Mouse (Mus musculus): ENCODE measurements around the gene Nmnat3.

Gene Nmnat3

GRCm38 (mm10) chr9:98354919-98355318, 67.7 kb downstream of the Nmnat3 start:
- no peak for DNase-seq (ENCODE audit: low spot score in 2 of 2)

- DNase-seq (ENCODE audit: low spot score in 2 of 2), result no peak
Measured at GRCm38 (mm10) chr9:98361047-98361446, 73.8 kb downstream of the Nmnat3 start.

- no peak for DNase-seq (ENCODE audit: low spot score in 2 of 2)
Measured at GRCm38 (mm10) chr9:98366075-98366474, 78.8 kb downstream of the Nmnat3 start.

- DNase-seq (ENCODE audit: low spot score in 2 of 2), result no peak
Measured at GRCm38 (mm10) chr9:98367333-98367962, 80.2 kb downstream of the Nmnat3 start.

- DNase-seq (ENCODE audit: low spot score in 2 of 2), result no peak
Measured at GRCm38 (mm10) chr9:98369707-98370106, 82.5 kb downstream of the Nmnat3 start.

GRCm38 (mm10) chr9:98373358-98373757, 86.1 kb downstream of the Nmnat3 start:
- DNase-seq (ENCODE audit: low spot score in 2 of 2), result no peak

- DNase-seq (ENCODE audit: low spot score in 2 of 2), result no peak
Measured at GRCm38 (mm10) chr9:98374897-98375296, 87.7 kb downstream of the Nmnat3 start.

GRCm38 (mm10) chr9:98375329-98376170, 88.3 kb downstream of the Nmnat3 start:
- DNase-seq (ENCODE audit: low spot score in 2 of 2), result no peak

GRCm38 (mm10) chr9:98379736-98380135, 92.5 kb downstream of the Nmnat3 start:
- no peak for DNase-seq (ENCODE audit: low spot score in 2 of 2)

- DNase-seq (ENCODE audit: low spot score in 2 of 2), result no peak
Measured at GRCm38 (mm10) chr9:98380593-98380992, 93.4 kb downstream of the Nmnat3 start.

GRCm38 (mm10) chr9:98387741-98388632, 100.8 kb downstream of the Nmnat3 start:
- no peak for DNase-seq (ENCODE audit: low spot score in 2 of 2)

GRCm38 (mm10) chr9:98388633-98388965, 101.4 kb downstream of the Nmnat3 start:
- DNase-seq (ENCODE audit: low spot score in 2 of 2), result no peak

- no peak for DNase-seq (ENCODE audit: low spot score in 2 of 2)
Measured at GRCm38 (mm10) chr9:98393496-98393895, 106.3 kb downstream of the Nmnat3 start.

- no peak for DNase-seq (ENCODE audit: low spot score in 2 of 2)
Measured at GRCm38 (mm10) chr9:98397211-98397610, 110.0 kb downstream of the Nmnat3 start.

- DNase-seq (ENCODE audit: low spot score in 2 of 2), result no peak
Measured at GRCm38 (mm10) chr9:98397866-98398265, 110.6 kb downstream of the Nmnat3 start.

- DNase-seq (ENCODE audit: low spot score in 2 of 2), result no peak
Measured at GRCm38 (mm10) chr9:98400185-98400894, 113.1 kb downstream of the Nmnat3 start.

GRCm38 (mm10) chr9:98401611-98402010, 114.4 kb downstream of the Nmnat3 start:
- DNase-seq (ENCODE audit: low spot score in 2 of 2), result no peak

GRCm38 (mm10) chr9:98407771-98408170, 120.5 kb downstream of the Nmnat3 start:
- DNase-seq (ENCODE audit: low spot score in 2 of 2), result no peak

GRCm38 (mm10) chr9:98409137-98409536, 121.9 kb downstream of the Nmnat3 start:
- DNase-seq (ENCODE audit: low spot score in 2 of 2), result peak; percentile 24 to 69

GRCm38 (mm10) chr9:98415427-98415826, 128.2 kb downstream of the Nmnat3 start:
- DNase-seq (ENCODE audit: low spot score in 2 of 2), result no peak

GRCm38 (mm10) chr9:98417919-98418318, 130.7 kb downstream of the Nmnat3 start:
- DNase-seq (ENCODE audit: low spot score in 2 of 2), result no peak

GRCm38 (mm10) chr9:98418346-98418745, 131.1 kb downstream of the Nmnat3 start:
- no peak for DNase-seq (ENCODE audit: low spot score in 2 of 2)

Measured in thymus, postnatal 10 days (tissue).